Mouse (Mus musculus) spleen, adult 18-20 months (tissue): ENCODE results near the gene Serinc4.
"Not testable (repeated sequence)": the region's sequence is repeated elsewhere in the genome, so short reads cannot be mapped to it uniquely, and the experiment has no call there.

Source experiments
- DNase-seq, 2 experiments: peaks; one replicate each; pipeline ENCODE4 v3.0.0; 2022; ENCODE audit warnings: mixed read lengths in 2 of 2

The Serinc4 gene

DNA sequence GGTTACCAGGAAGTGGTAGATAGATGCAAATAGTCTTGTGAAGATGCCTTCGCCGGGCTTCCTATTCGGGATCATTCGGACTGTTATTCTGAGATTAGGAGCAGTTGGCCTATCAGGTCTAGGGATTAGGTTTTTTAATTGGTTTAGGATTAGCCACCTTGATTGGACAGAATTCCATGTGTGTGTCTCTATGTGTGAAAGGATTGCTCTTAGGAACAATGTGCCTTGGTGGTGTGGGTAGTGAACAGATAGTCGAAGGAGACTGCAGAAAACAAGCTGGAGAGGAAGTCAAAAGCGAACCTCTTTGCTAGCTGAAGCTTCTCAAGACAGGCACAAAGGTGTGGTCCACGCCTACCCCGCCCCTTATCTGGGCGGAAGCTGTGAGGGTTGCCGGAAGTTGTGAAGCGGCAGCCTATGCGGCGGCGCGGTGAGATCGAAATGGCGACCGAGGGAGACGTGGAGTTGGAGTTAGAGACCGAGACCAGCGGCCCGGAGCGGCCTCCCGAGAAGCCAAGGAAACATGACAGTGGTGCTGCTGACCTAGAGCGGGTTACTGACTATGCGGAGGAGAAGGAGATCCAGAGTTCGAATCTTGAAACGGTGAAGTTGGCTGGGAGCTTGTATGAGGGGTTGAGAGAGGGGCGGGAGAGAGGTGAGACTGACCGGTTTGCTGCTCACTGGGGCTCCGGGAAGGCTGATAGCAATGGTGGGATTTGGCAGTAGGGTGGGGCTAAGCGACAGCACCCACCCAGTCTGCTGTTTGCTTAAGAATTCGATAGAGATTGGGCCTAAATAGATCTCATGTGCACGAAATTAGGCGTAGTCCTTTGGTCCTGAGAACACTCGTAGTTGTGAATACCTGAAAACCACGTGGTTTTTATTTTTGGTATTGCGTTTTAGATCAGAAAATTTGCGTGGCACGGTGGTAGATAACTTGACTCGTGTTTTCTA is at the start of gene Serinc4:
Serinc4 (minus strand) TSS at position 90 of the 951 bp plus-strand sequence.
- DNase-seq: peak; percentile 78 to 83

DNA sequence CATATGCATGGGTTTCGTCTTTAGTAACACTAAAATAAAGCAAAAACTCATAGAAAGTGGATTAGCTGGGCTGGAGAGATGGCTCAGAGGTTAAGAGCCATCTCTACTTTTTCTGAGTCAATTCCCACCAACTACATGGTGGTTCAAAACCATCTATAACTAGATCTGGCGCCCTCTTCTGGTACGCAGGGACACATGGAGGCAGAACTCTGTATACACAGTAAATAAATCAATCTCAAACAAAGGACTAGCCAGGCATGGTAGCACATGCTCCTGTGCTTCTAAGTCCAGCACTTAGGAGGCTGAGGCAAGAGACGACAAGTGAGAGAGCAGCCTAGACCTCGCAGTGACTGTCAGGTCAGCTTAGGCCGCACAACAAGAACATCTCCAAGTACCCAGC is 45.0 kb upstream of the Serinc4 start:
- not testable (repeated sequence) for DNase-seq

DNA sequence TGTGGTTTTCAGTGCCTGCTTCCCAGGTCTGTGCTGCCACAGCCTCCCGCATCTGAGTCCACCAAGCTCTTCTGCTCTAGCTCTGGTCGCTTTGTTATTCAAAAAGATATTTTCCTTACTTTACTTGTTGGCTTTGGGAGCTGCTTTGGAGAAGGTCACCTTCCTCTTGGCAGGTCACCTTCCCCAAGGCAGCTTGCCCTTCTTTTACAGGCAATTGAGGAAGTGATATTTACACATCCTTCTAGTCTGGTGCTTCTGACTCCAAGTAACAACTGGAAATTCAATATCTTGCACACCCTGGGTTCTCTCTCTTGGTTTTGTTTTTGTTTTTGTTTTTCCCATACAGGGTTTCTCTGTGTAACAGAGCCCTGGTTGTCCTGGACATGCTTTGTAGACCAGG is 27.8 kb upstream of the Serinc4 start:
- DNase-seq: not testable (repeated sequence)

DNA sequence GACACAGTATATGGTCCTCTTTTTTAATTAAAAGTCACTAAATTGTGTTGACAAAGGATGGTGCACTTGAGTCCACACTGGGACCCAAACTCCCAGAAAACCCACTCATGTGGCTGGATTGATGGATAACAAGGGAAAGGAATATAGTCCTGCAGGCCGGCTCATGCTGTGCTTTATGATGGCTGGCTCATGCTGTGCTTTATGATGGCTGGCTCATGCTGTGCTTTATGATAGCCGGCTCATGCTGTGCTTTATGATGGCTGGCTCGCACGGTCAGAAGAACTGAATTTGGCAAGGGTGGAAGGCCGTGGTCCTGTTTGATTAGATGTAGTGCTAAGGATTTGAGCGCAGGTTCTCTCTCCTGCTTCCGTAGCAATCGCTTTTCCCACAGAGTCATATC is 27.0 kb upstream of the Serinc4 start:
- no peak for DNase-seq

DNA sequence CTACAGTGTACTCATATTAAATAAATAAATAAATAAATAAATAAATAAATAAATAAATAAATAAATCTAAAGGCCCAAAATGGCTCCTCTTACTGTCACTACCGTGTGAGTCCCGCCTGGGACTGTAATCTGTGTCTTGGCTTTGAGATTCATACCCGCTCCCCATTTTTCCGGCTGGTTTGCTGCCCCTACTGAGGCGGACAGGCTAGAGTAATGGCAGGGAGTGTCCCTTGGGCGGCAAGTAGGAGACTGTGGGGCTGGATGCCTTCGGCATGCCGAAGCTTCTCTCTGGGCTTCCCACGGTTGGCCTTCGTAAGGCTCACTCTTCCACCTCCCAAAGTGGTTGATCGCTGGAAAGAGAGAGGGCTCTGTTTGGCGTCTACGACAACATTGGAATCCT is 24.3 kb upstream of the Serinc4 start:
- DNase-seq: not testable (repeated sequence)

DNA sequence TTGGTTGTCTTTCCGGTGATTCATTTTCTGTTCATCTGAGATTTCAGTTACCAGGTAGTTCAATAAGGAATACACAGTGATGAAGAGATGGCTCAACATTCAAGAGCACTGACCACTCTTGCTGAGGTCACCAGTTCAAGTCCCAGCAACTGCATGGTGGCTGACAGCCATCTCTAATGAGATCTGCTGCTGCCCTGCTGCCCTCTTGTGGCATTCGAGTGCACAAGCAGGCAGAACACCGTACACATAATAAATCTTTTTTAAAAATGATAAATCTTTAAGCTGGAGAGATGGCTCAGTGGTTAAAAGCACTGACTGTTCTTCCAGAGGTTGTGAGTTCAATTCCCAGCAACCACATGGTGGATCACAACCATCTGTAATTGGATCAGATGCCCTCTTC is 23.9 kb upstream of the Serinc4 start:
- DNase-seq: peak in 1 of 2 experiments; percentile 44

DNA sequence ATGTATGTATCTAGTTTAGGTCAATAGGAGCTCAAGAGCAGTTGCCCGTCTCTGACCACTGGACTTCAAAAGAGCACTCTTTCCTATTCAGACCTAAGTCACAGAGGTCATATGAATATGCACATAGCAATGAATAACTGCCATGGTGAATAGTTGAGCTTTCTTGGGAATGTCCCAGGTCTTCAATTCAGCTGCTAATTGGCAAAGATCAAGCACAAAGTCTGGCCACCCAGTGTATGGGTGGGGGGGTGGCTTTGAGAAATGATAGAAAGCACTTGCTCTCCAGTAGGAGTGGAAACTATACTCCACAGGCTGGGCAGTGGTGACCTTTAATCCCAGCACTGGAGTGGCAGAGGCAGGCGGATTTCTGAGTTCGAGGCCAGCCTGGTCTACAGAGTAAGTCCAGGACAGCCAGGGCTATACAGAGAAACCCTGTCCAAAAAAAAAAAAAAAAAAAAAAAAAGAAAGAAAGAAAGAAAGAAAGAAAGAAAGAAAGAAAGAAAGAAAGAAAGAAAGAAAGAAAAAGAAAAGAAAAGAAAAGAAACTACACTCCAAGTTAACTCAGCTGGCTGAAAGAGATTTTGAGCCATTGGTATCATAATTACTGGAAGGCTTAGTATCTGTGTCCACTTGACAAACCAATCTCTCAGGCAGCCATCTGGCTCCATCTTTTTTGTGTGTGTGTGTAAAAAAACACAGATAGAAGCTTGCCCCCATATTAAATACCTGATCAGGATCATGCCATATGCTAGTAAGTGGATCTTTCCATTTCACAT is 21.1 kb upstream of the Serinc4 start:
- no peak for DNase-seq

DNA sequence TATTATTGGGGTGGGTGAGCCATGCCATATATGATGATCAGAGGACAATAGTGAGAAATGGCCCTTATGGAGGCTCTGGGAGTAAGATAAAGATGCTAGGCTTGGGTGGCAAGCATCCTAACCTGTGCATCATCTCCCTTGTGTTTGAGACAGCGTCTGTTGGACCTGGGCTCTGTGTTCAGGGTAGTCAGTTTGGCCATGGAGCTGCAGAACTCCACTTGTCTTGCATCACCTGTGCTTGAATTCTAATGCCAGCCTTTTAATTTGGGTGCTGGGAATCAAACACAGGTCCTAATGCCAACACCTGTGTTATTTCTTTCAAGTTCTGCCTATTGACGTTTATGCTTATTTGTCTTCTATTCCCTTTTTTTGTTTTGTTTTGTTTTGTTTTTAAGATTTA is 18.7 kb upstream of the Serinc4 start:
- not testable (repeated sequence) for DNase-seq

DNA sequence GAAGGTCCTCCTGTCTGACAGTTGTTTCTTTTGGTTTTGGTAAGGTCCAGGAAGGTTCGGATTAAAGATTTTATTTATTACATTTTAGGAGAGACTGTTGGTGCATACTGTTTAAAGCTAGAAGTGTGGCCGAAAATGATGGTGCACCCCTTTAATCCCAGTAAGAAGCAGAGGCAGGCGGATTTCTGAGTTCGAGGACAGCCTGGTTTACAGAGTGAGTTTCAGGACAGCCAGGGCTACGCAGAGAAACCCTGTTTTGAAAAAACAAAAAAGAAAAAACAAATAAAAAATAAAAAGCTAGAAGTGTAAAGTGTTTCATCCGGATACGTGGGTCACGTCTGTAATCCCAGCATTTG is 17.6 kb upstream of the Serinc4 start:
- no peak for DNase-seq

DNA sequence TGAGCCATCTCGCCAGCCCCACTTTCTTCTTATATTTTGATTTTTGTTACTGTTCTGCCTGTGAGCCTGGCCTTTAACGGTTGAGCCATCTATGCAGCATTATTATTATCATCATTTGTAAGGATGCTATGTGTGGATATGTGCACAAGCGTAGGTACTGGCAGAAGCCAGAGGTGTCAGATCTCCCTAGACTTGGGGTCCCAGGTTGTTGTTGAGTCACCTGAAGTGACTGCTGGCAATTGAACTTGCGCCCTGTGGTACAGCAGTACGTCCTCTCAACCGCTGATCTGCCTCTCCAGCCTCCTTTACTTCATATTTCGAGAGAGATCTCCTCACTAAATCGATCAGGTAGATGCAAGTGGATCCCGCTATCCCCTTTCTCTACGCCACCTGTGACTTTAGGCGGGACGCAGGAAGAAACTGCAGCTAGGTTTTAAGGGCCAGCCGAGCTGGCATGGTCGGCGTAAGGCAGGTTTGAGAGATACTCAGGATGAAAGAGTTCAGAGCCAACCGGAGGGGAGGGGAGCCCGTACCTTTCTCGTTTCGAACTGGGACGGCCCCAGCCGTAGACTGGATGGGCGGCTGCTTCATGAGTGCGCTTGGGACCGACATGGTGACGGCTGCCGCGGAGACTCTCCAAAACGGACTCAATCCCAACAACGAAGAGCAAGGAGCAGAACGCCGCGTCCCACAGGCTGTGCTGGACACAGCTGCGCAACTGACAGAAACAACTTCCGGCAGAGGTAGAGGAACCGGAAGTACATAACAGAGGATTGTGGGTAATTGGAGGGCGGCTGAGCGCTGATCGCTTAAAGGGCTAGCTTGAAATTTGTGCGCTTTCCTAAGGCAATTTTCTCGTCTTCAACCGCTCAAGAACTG is 17.0 kb upstream of the Serinc4 start, which contains the start of gene Mfap1b:
Mfap1b (minus strand) TSS at position 767 of the 879 bp plus-strand sequence.
- DNase-seq: peak; percentile 60 to 65

DNA sequence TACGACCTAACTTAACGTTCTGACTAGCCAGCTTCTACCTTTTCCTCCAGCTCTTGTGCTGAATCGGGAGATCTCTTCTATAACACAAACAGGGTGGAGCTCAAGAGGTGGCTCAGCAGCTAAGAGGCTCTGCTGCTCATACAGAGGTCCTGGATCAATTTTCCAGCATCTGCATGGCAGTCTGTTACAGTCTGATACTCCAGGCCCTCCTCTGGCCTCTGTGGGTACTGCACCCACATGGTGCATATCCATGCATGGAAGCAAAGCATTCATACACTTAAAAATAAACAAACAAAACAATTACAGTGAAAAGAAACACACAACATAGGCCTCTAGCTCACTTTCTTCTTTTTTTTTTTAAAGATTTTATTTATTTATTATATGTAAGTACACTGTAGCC is 16.2 kb upstream of the Serinc4 start:
- DNase-seq: not testable (repeated sequence)

DNA sequence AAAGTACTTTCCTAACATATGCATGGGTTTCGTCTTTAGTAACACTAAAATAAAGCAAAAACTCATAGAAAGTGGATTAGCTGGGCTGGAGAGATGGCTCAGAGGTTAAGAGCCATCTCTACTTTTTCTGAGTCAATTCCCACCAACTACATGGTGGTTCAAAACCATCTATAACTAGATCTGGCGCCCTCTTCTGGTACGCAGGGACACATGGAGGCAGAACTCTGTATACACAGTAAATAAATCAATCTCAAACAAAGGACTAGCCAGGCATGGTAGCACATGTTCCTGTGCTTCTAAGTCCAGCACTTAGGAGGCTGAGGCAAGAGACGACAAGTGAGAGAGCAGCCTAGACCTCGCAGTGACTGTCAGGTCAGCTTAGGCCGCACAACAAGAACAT is 12.4 kb upstream of the Serinc4 start:
- not testable (repeated sequence) for DNase-seq

DNA sequence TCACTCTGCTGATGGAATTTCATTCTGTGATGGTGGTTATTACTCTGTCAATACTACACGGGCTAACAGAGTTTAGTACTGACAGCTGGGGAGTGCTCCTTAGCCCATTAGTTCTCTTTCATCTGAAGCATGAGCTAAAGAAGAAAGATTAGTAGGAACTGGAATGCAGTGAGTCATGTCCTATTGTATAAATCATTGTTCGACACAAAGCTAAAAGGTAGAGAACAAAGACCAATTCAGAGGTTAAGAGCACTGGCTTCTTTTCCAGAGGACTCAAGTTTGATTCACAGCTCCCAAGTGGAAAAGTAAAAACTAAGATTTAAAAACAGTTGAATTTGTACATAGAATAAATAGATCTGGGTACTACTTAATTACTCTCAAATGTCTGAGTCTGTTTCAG is 3.5 kb upstream of the Serinc4 start:
- no peak for DNase-seq

DNA sequence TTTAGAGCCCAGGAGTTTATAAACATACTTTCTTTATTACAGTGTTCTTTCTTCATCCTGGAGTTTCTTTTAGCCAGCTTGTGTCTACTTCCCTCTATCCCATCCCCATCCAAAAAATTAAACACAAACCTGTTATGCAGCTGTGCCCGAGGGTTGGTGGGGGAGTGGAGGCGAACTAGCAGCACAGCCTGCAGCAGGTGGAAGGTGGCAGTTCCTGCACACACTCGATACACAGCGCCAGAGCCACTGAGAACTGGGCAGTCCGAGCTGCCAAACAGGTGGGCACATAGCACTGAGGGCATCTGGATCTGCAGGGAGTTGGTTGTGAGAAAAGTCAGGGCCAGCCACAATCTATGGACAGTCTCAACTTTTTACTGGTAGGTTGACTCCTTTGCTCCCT is 1.0 kb downstream of the Serinc4 start:
- no peak for DNase-seq

DNA sequence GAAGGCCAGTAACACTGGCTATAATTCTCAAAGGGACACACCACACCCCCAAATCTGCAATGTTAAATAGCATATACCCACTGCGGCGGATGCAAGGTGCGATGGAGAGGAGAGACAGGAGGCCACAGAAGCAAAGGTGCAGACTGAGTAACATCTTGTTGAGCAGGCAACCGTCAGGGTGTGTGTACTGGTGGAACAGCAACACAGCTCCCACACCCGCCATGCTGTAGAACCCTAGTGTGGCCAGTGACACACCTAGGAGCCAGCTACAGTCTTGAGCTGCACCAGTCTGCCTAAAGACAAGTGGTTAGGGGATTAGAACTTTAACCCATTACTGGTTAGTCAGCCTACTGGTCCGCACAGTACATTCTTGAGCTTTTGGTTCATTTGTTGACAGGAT is 2.7 kb downstream of the Serinc4 start:
- no peak for DNase-seq

DNA sequence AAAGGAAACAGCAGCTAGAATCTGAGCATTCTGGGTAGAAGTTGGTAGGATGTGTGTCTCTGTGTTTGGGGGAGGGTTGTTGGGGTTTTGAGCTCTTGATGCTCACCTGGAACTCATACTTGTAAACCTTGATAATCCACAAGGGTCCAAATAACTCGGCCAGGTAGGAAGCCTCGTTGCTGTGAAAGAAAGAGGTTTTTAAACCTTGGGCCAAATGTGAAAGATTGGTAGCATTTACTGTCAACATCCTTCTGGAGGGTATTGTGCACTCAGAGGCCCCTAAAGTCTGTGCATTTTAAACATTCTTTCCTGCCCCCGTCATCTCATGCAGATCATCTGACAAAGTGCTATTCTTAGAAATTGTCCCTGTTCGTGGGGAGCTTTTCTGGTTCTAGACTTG is 3.6 kb downstream of the Serinc4 start, which contains the start of gene Hypk:
Hypk (plus strand) TSS at position 301 of the 400 bp plus-strand sequence.
- DNase-seq: no peak

DNA sequence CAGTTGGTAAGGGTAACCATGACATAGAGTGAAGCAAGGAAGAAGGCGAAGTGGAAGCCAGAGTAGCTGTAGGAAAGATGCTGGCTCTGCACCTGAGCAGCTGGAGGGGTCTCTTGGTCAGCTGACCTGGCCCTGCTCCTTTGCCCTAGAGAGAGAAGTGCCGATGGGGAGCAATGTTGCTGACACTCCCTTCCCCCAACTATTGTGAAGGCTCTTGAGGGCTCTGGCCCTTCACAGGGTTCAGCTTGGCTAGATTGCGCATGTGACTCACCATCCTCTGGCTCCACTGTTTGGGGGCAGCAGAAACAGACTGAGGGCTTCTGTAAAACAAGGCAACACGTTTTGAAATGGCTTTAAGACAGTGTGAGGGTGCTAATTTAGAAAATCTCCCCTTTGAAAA is 4.2 kb downstream of the Serinc4 start:
- DNase-seq: no peak

DNA sequence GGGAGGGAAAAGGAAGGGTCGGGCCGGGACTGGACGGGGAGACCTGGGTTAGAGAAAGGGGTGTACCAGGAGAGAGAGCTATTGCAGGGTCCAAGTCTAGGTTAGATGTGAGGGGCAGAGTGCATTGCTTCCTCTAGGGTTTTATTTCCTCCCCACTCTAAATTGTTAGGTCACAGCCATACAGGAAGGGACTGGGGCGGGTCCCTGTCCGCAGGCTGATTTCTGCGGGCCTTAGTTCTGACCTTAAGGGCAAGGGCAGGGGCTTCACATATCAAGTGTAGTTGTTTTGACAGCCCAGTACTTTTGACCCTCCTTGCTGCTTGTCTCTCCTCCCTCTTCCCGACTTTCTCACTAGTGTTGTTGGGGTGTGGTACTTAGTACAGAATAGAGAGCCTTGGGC is 6.5 kb downstream of the Serinc4 start:
- DNase-seq: peak in 1 of 2 experiments; percentile 25

DNA sequence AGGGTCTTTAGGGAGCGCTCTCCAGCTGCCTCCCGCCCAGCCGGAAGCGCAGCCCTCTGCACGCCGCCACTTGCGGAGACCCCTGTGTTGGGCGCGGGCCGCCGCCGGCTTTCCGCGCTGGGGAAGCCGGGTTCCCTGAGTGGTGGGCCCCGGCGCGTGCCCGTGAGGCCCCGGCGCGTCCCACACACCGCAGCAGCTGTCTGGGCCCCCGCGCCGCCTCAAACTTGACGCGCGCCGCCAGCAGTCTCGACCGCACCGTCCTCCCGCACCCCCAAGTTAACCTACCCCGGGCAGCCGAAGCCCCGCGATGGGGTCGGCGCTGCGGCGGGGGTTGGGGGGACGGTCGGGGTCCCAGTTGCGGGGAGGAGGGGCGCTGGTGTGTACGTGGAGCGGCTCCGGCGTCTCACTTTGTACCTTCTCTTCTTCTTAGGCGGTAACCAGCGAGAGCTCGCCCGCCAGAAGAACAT is 7.0 kb downstream of the Serinc4 start:
- no peak for DNase-seq

DNA sequence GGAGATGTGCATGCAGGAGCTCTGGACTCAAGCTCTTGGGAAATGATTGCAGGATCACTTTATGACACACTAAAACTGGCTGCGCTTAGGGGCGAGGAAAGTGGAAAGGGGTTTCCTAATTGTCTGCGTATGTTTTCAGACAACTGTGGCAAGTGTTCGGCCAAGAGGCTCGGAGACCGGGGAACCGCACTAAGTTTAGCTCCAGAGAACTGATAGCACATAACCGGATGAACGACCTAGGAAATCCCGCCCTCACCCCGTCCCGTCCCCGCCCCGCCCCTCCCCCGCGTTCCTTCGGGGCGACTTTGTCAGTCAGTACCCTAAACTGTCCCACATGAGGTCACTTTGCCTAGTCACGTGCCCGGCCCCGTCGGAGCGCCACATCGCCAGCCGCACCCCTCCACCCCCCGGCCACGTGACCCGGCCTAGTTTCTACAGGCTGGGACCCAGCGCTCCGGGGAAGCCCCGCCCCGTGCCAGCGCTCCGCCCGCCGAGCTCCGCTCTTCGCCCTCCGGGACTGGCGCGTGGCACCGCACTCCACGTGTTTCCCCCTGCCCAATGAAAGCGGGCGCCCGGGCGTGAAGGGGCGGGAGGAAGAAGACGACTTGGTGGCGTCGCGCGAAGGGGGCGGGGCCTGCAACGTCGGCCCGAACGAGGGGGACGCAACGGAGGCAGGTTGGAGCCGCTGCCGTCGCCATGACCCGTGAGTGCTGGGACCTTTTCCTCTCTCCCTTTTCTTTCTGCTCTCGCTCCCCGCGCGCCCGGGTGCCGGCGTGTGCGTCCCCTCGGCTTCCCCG is 7.6 kb downstream of the Serinc4 start, which contains the start of gene Serf2:
Serf2 (plus strand) TSS at position 457 of the 797 bp plus-strand sequence.
- DNase-seq: peak; percentile 99 to 100

DNA sequence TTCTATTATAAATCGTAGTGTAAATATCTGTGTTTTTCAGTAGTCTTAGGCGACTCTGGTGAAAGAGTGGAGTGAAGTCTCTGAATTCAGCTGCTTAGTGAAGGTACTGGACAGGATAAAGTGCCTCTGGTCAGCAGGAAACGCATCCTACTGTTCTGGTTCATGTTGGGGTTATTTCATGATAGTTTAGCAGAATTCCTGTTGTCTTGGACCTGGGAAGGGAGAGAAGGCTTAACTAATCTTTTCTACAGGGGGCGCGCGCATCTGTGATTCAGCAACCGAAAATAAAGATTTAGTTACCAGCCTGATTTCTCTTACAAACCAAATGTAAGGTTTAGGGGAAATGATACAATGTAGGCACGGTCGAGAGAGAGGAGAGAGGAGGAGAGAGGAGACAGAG is 8.4 kb downstream of the Serinc4 start:
- DNase-seq: peak in 1 of 2 experiments; percentile 54
